Mouse (Mus musculus) sigmoid colon, adult 10 weeks (tissue): ENCODE data around the gene Zmynd10. TPM values are rescaled to one million over a fixed set of nuclear protein-coding genes. Genes with fewer than 3 reads are reported as not detected.

Experiments used
- polyA plus RNA-seq: library from polyadenylated mRNA; stranded (reverse); fragments of 350-450 nt; fragmentation: Illumina TruSeq; extraction: RNeasy Lipid Tissue Mini Kit (QIAGEN cat#74804); gene quantifications from one replicate; pipeline ENCODE4 v1.2.3, GENCODE M21; 2014; ENCODE audit warnings: low read depth, low replicate concordance

The Zmynd10 gene
- polyA plus RNA-seq = not detected

DNA sequence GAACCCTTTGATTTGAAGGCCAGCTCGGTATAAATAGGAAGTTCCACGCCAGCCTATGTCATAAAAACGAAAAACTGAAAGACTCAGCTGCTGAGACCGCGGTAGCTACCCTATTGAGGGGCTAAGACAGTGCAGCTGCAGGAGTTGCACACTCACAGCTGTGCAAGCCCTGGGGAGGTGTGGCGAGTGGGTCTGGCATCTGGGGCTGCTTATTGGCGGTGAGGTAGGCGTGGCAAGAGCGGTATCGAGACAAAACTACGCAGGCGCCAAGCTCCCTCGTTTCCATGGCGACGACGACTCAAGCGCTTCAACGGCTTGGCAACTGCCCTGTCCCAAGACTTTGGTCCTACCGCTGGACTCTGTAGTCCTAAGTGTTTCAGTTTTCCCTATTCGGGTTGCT is at the start of gene Zmynd10:
Gene Zmynd10, plus strand, starts transcription at position 273 of the 400 bp plus-strand sequence.

DNA sequence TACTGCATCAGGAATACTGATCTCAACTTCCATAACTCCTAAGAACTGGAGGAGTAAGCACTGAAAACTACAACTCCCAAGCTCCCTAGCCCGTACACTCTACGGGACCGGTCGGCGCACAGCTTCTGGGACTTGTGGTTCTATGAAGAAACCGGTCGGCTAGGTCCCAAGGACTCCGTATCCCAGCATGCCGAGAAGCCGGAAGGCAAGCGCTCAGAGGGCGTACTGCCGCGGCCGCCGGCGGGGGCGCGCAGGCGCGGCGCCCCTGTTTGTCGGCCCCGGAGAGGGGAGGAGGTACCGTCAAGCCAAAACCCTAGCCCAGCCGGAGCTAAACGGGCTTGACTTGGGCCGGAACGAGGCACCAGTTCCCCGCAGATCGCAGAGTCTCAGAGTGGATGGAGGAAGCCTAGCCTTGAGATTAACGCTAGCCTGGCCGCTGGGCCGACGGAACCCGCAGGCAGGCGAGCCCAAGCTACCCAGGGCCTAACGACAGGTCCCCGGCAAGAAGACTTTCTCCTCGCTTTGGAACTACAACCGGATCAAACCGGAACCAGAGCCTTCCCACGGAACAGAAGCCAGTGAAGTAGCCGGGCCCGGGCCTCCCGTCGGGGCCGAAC is 13.2 kb upstream of the Zmynd10 start, which contains the start of gene Tmem115:
Gene Tmem115, plus strand, starts transcription at position 155 of the 617 bp plus-strand sequence.

GRCm38 (mm10) chr9:107541474-107542351 is 5.4 kb upstream of the Zmynd10 start, which contains the start of the genes Cyb561d2 and Nprl2:
Gene Cyb561d2 (minus strand): TSS chr9:107542193.
Gene Nprl2 (plus strand): TSS chr9:107542226.

GRCm38 (mm10) chr9:107551117-107551889 is 4.2 kb downstream of the Zmynd10 start, which contains the start of gene Rassf1:
Gene Rassf1 (plus strand): TSS chr9:107551555.

GRCm38 (mm10) chr9:107563029-107563581 is 16.0 kb downstream of the Zmynd10 start, which contains the start of gene Tusc2:
Gene Tusc2 (plus strand): TSS chr9:107563255.

GRCm38 (mm10) chr9:107567702-107568319 is 20.7 kb downstream of the Zmynd10 start, which contains the start of gene Hyal2:
Gene Hyal2 (plus strand): TSS chr9:107567945.

DNA sequence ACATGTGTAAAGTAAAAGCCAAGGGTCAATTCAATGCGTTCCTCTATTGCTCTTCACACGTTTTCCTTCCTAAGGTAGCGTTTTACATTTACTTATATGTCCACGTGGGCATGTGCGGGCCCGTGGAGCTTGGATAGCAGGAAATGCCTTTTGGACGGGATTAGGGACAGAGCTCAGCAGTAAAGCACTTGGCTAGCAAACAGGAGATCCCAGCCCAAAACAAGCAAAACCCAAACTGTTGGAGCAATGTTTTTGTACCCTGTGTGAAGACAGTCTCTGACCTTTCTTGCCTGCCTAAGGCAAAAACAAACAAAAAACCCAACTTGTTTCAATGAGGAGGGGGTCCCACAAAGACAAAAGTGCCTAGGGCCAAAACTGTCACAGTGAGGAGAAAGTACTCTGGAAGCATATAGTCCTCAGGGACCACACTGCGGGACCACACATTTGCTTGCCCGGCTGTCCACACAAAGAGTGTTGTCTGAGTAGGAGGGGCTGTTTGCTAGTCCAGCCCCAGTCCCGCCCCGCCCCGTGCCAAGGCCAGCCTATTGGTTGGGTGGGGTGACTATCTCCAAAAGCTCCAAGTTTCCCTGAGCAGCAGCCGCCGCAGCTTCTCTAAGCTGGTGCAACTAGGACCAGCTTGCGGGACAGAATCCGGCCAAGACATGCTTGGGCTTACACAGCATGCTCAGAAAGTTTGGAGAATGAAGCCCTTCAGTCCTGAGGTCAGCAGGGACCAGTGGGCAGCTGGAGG is 29.4 kb downstream of the Zmynd10 start, which contains the start of gene Hyal1:
Gene Hyal1, plus strand, starts transcription at position 571 of the 751 bp plus-strand sequence.

DNA sequence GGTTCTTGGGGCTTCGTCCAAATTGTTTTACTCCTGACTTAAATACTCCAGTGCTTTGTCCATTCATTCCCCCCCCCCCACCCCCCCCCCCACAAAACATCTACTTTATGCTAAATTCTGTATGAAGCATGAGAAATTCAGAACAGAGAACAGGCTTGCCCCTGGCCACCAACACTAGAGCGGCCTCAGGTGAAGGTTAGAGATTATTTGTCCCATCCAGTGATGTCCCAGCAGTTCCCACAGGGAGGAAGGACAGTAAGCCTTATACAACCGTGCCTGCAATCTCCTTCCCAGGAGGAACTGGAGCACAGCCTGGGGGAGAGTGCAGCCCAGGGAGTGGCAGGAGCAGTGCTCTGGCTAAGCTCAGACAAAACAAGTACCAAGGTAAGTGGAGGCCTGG is 31.5 kb downstream of the Zmynd10 start, which contains the start of gene Naa80:
Gene Naa80, plus strand, starts transcription at position 301 of the 400 bp plus-strand sequence.

GRCm38 (mm10) chr9:107580501-107581317 is 33.6 kb downstream of the Zmynd10 start, which contains the start of gene Hyal3:
Gene Hyal3 (plus strand): TSS chr9:107580818.

GRCm38 (mm10) chr9:107586974-107587832 is 40.1 kb downstream of the Zmynd10 start, which contains the start of gene Ifrd2:
Gene Ifrd2 (plus strand): TSS chr9:107587642.

Other genes with a start within 250 kb of the Zmynd10 start
- 2.2 TPM for gene Hemk1, start 208.9 kb upstream of the Zmynd10 start, polyA plus RNA-seq
- gene 6430571L13Rik, start 206.7 kb upstream of the Zmynd10 start, polyA plus RNA-seq = not detected
- gene Cacna2d2, start 147.7 kb upstream of the Zmynd10 start, polyA plus RNA-seq = 0.98 TPM
- gene Tmem115, start 13.4 kb upstream of the Zmynd10 start, polyA plus RNA-seq = not detected
- gene Cyb561d2, start 5.1 kb upstream of the Zmynd10 start, polyA plus RNA-seq = 1.6 TPM
- 2.0 TPM for gene Nprl2, start 5.1 kb upstream of the Zmynd10 start, polyA plus RNA-seq
- gene Rassf1, start 4.3 kb downstream of the Zmynd10 start, polyA plus RNA-seq = 33.5 TPM
- gene Tusc2, start 16.0 kb downstream of the Zmynd10 start, polyA plus RNA-seq = 20.1 TPM
- 0.28 TPM for gene Hyal2, start 20.6 kb downstream of the Zmynd10 start, polyA plus RNA-seq
- 2.7 TPM for gene Hyal1, start 29.6 kb downstream of the Zmynd10 start, polyA plus RNA-seq
- gene Naa80, start 31.6 kb downstream of the Zmynd10 start, polyA plus RNA-seq = 1.5 TPM
- gene Hyal3, start 33.5 kb downstream of the Zmynd10 start, polyA plus RNA-seq = not detected
- 25.5 TPM for gene Ifrd2, start 40.3 kb downstream of the Zmynd10 start, polyA plus RNA-seq
- 2.6 TPM for gene Sema3b, start 61.9 kb downstream of the Zmynd10 start, polyA plus RNA-seq
- gene Gnai2, start 88.1 kb downstream of the Zmynd10 start, polyA plus RNA-seq = 33.0 TPM
- not detected for gene Slc38a3, start 122.2 kb downstream of the Zmynd10 start, polyA plus RNA-seq
- not detected for gene Gnat1, start 132.4 kb downstream of the Zmynd10 start, polyA plus RNA-seq
- 0.76 TPM for gene Sema3f, start 163.2 kb downstream of the Zmynd10 start, polyA plus RNA-seq
- gene Rbm5, start 223.7 kb downstream of the Zmynd10 start, polyA plus RNA-seq = 233 TPM